Mouse (Mus musculus) heart, adult 2 months (tissue): ENCODE results near the gene Gm20696.

Experiments used
- CTCF ChIP-seq: fragments of 200-600 bp; IDR thresholded peaks from 2 replicates; pipeline ENCODE4 v1.8.1; 2022; ENCODE audit warnings: antibody characterized with exemption, mild to moderate bottlenecking, moderate library complexity
- EP300 ChIP-seq: fragments of 200-500 bp; IDR thresholded peaks from 2 replicates; pipeline ENCODE4 v1.6.1; 2011; ENCODE audit warnings: low read depth, low read length, control low read depth; ENCODE audit not compliant: insufficient read depth
- POLR2A ChIP-seq: fragments of 200-500 bp; IDR thresholded peaks from 2 replicates; pipeline ENCODE4 v1.6.1; 2011; ENCODE audit warnings: mild to moderate bottlenecking, low read depth, low read length, control low read depth; ENCODE audit not compliant: insufficient read depth

GRCm38 (mm10) chr6:99478873-99479650, 187.5 kb downstream of the Gm20696 start:
- no peak for TF ChIP-seq CTCF
- no peak for TF ChIP-seq POLR2A
- no peak for TF ChIP-seq EP300
